Mouse (Mus musculus) G1E (cell line): ENCODE results near the gene Poc5.

Experiments used
- CTCF ChIP-seq: IDR thresholded peaks from 2 replicates; pipeline ENCODE4 v1.5.1; 2012; ENCODE audit warnings: low read depth, low read length, inconsistent platforms, mixed read lengths
- GATA1 ChIP-seq: IDR thresholded peaks from 2 replicates; pipeline ENCODE4 v1.6.1; 2012; ENCODE audit warnings: borderline replicate concordance, low read length, inconsistent platforms, mixed read lengths

GRCm38 (mm10) chr13:96433041-96433440 lies 44.9 kb downstream of the Poc5 start:
- TF ChIP-seq CTCF (no peak), GATA1 (no peak)
